28 mouse cellular contexts compared by ENCODE assay signal in genomic region chr5:92468234-92468633, GRCm38 (mm10). TPM values are rescaled to one million over a fixed set of nuclear protein-coding genes. Genes with fewer than 3 reads are reported as not detected.
DNase-seq lines count a peak whose midpoint lies in the region; ATAC-seq and TF ChIP-seq lines count a peak whose summit lies in the region.
"Had no signal": no experiment of that assay in that cellular context is flagged by ENCODE, and none has a peak within 500 bp of the region (broad histone marks: within the 10 kb centered on the region; RNA-seq: fewer than 3 reads in every experiment).

No protein-coding gene starts in this region.

- ATAC-seq in heart, embryonic 16.5 days (replicated peaks; ENCODE audit: extremely low read depth, insufficient read depth, low FRiP score), result no peak
- ATAC-seq in stomach, embryonic 16.5 days (ENCODE audit: insufficient read depth, low FRiP score), result no peak
- ATAC-seq in stomach, postnatal 0 days (ENCODE audit: low FRiP score, low TSS enrichment), result no peak
- ATAC-seq in Patski, result peak; percentile 72
- no peak for ATAC-seq in intestine, postnatal 0 days
- no peak for ATAC-seq in forebrain, embryonic 14.5 days
- ATAC-seq: liver, embryonic 12.5 days; liver, postnatal 0 days; midbrain, embryonic 15.5 days had no signal

- H3K4me2 ChIP-seq in heart, embryonic 16.5 days (ENCODE audit: low read depth, low read length), result no peak overlapping the region
- H3K4me2 ChIP-seq in stomach, embryonic 16.5 days (ENCODE audit: low read depth, low read length), result no peak overlapping the region
- H3K4me2 ChIP-seq in stomach, postnatal 0 days (replicated peaks; ENCODE audit: low read depth), result no peak overlapping the region
- H3K4me2 ChIP-seq in intestine, postnatal 0 days (replicated peaks; ENCODE audit: low read depth), result no peak overlapping the region
- H3K4me2 ChIP-seq in forebrain, embryonic 14.5 days (ENCODE audit: low read length), result no peak overlapping the region
- H3K4me2 ChIP-seq: forebrain, embryonic 12.5 days; hindbrain, embryonic 15.5 days; limb, embryonic 13.5 days; liver, embryonic 12.5 days; midbrain, embryonic 15.5 days; neural tube, embryonic 15.5 days; stomach, embryonic 15.5 days had no signal

- no peaks in the 10 kb centered on the region for H3K9me3 ChIP-seq in heart, embryonic 16.5 days (replicated peaks; ENCODE audit: control insufficient read depth, low read length)
- H3K9me3 ChIP-seq in stomach, embryonic 16.5 days (replicated peaks; ENCODE audit: control insufficient read depth, low read length), result no peaks in the 10 kb centered on the region
- no peaks in the 10 kb centered on the region for H3K9me3 ChIP-seq in stomach, postnatal 0 days (ENCODE audit: control insufficient read depth, low read length)
- H3K9me3 ChIP-seq in intestine, postnatal 0 days (ENCODE audit: control insufficient read depth), result no peaks in the 10 kb centered on the region
- no peaks in the 10 kb centered on the region for H3K9me3 ChIP-seq in forebrain, embryonic 14.5 days (replicated peaks; ENCODE audit: control insufficient read depth, low read length)
- H3K9me3 ChIP-seq: forebrain, embryonic 12.5 days; hindbrain, embryonic 15.5 days; limb, embryonic 13.5 days; liver, embryonic 12.5 days; midbrain, embryonic 15.5 days; neural tube, embryonic 15.5 days; stomach, embryonic 15.5 days had no signal

- no peaks in the 10 kb centered on the region for H3K27me3 ChIP-seq in heart, embryonic 16.5 days (ENCODE audit: control insufficient read depth, insufficient read depth, low read length)
- no peaks in the 10 kb centered on the region for H3K27me3 ChIP-seq in stomach, embryonic 16.5 days (ENCODE audit: control insufficient read depth, insufficient read depth, low read length)
- H3K27me3 ChIP-seq in stomach, postnatal 0 days (ENCODE audit: control insufficient read depth, insufficient read depth, low read length), result no peaks in the 10 kb centered on the region
- no peaks in the 10 kb centered on the region for H3K27me3 ChIP-seq in Patski
- H3K27me3 ChIP-seq in intestine, postnatal 0 days (replicated peaks; ENCODE audit: control insufficient read depth, insufficient read depth, low read length), result no peaks in the 10 kb centered on the region
- no peaks in the 10 kb centered on the region for H3K27me3 ChIP-seq in forebrain, embryonic 14.5 days (replicated peaks; ENCODE audit: control insufficient read depth, insufficient read depth, low read length)
- H3K27me3 ChIP-seq: CH12.LX; forebrain, embryonic 12.5 days; hindbrain, embryonic 15.5 days; limb, embryonic 13.5 days; liver, embryonic 12.5 days; midbrain, embryonic 15.5 days; neural tube, embryonic 15.5 days; stomach, embryonic 15.5 days had no signal

- no peak for TF ChIP-seq CTCF in stomach, postnatal 0 days (IDR thresholded peaks at IDR 0.05; ENCODE audit: low read depth)
- TF ChIP-seq CTCF in Patski (IDR thresholded peaks at IDR 0.05), result no peak
- TF ChIP-seq CTCF in intestine, postnatal 0 days (IDR thresholded peaks at IDR 0.05; ENCODE audit: low read depth), result no peak

- H3K9ac ChIP-seq in heart, embryonic 16.5 days (ENCODE audit: low read length), result no peak overlapping the region
- H3K9ac ChIP-seq in stomach, embryonic 16.5 days (ENCODE audit: low read length), result 0 out of 2 replicates have a peak overlapping the region, but pooled peaks have one; percentile 18
- H3K9ac ChIP-seq in stomach, postnatal 0 days (ENCODE audit: low read length), result no peak overlapping the region
- no peak overlapping the region for H3K9ac ChIP-seq in intestine, postnatal 0 days (ENCODE audit: low read depth, low read length)
- H3K9ac ChIP-seq in forebrain, embryonic 14.5 days (ENCODE audit: low read length), result no peak overlapping the region
- H3K9ac ChIP-seq: forebrain, embryonic 12.5 days; hindbrain, embryonic 15.5 days; limb, embryonic 13.5 days; liver, embryonic 12.5 days; liver, postnatal 0 days; midbrain, embryonic 15.5 days; neural tube, embryonic 15.5 days; stomach, embryonic 15.5 days had no signal

- POLR2A ChIA-PET in Patski (lab: Charles Lee), result no interaction called here

- peaks cover 32% of the 10 kb centered on the region for H3K4me1 ChIP-seq in heart, embryonic 16.5 days (ENCODE audit: control insufficient read depth, insufficient read depth, low read length)
- H3K4me1 ChIP-seq in stomach, embryonic 16.5 days (ENCODE audit: control insufficient read depth, insufficient read depth, low read length), result peaks cover 20% of the 10 kb centered on the region
- peaks cover 3% of the 10 kb centered on the region; the same call in 1 of the 2 replicates for H3K4me1 ChIP-seq in stomach, postnatal 0 days (replicated peaks; ENCODE audit: control insufficient read depth, insufficient read depth)
- H3K4me1 ChIP-seq in intestine, postnatal 0 days (replicated peaks; ENCODE audit: control insufficient read depth, insufficient read depth, low read length), result no peaks in the 10 kb centered on the region
- H3K4me1 ChIP-seq in forebrain, embryonic 14.5 days (ENCODE audit: control insufficient read depth, insufficient read depth, low read length), result no peaks in the 10 kb centered on the region
- H3K4me1 ChIP-seq: forebrain, embryonic 12.5 days; hindbrain, embryonic 15.5 days; limb, embryonic 13.5 days; midbrain, embryonic 15.5 days; neural tube, embryonic 15.5 days had no signal

- in situ Hi-C loops in Patski (cut with MboI; ENCODE audit: low pct_unique_long_range_greater_than_20kb), result no loop called here

- peak overlapping the region; percentile 55 for H3K27ac ChIP-seq in heart, embryonic 16.5 days (ENCODE audit: low read length)
- H3K27ac ChIP-seq in stomach, embryonic 16.5 days (ENCODE audit: low read length), result no peak overlapping the region
- no peak overlapping the region for H3K27ac ChIP-seq in stomach, postnatal 0 days (replicated peaks)
- H3K27ac ChIP-seq in intestine, postnatal 0 days (ENCODE audit: low read depth, low read length), result no peak overlapping the region
- no peak overlapping the region for H3K27ac ChIP-seq in forebrain, embryonic 14.5 days (ENCODE audit: low read depth, low read length)
- H3K27ac ChIP-seq: forebrain, embryonic 12.5 days; hindbrain, embryonic 15.5 days; layer of hippocampus, adult 2 months; left cerebral cortex, adult 2 months; limb, embryonic 13.5 days; liver, embryonic 12.5 days; midbrain, embryonic 15.5 days; neural tube, embryonic 15.5 days; stomach, embryonic 15.5 days had no signal

- TF ChIP-seq EP300 in stomach, postnatal 0 days (optimal IDR thresholded peaks at IDR 0.05), result no peak

- no peak for DNase-seq in heart, adult 9 months (ENCODE audit: low spot score in 2 of 2)
- no peak for DNase-seq in stomach, postnatal 0 days (ENCODE audit: low spot score)
- DNase-seq in Patski (ENCODE audit: low read depth, low spot score), result peak; percentile 65
- DNase-seq in forebrain, embryonic 14.5 days (ENCODE audit: low spot score), result no peak
- DNase-seq: adrenal gland, postnatal 25 days; cerebellum, adult 18-20 months; gastrocnemius, postnatal 14 days; kidney, adult 18-20 months; kidney, postnatal 36 days; liver, postnatal 0 days; lung, postnatal 4 days; retina, postnatal 1 day; right cerebral cortex, postnatal 25 days; thymus, adult 18-20 months; thymus, postnatal 25 days had no signal

- no peak overlapping the region for H3K4me3 ChIP-seq in heart, embryonic 16.5 days (ENCODE audit: low read length)
- no peak overlapping the region for H3K4me3 ChIP-seq in stomach, embryonic 16.5 days (replicated peaks; ENCODE audit: low read length)
- H3K4me3 ChIP-seq in stomach, postnatal 0 days (ENCODE audit: low read depth, low read length), result no peak overlapping the region
- no peak overlapping the region for H3K4me3 ChIP-seq in intestine, postnatal 0 days (ENCODE audit: low read depth, low read length)
- H3K4me3 ChIP-seq in forebrain, embryonic 14.5 days (ENCODE audit: low read depth, low read length), result no peak overlapping the region
- H3K4me3 ChIP-seq: forebrain, embryonic 12.5 days; hindbrain, embryonic 15.5 days; layer of hippocampus, adult 2 months; left cerebral cortex, adult 2 months; limb, embryonic 13.5 days; liver, embryonic 12.5 days; midbrain, embryonic 15.5 days; neural tube, embryonic 15.5 days; stomach, embryonic 15.5 days had no signal

- WGBS in heart, embryonic 16.5 days, result 49% methylated on average over 6 of the region's 6 CpGs
- 77% methylated on average over 6 of the region's 6 CpGs for WGBS in stomach, embryonic 16.5 days
- 75% methylated on average over 6 of the region's 6 CpGs for WGBS in stomach, postnatal 0 days
- WGBS in intestine, postnatal 0 days, result 89% methylated on average over 6 of the region's 6 CpGs
- WGBS in forebrain, embryonic 14.5 days, result 91% methylated on average over 6 of the region's 6 CpGs

- no peaks in the 10 kb centered on the region for H3K36me3 ChIP-seq in heart, embryonic 16.5 days (ENCODE audit: control insufficient read depth, insufficient read depth)
- 0 out of 2 replicates have a peak, but pooled peaks cover 3% of the 10 kb centered on the region for H3K36me3 ChIP-seq in stomach, embryonic 16.5 days (ENCODE audit: control insufficient read depth, insufficient read depth, low read length)
- no peaks in the 10 kb centered on the region for H3K36me3 ChIP-seq in stomach, postnatal 0 days (ENCODE audit: control insufficient read depth, insufficient read depth, low read length)
- peaks cover 7% of the 10 kb centered on the region; the same call in 1 of the 2 replicates for H3K36me3 ChIP-seq in intestine, postnatal 0 days (ENCODE audit: control insufficient read depth, insufficient read depth)
- H3K36me3 ChIP-seq in forebrain, embryonic 14.5 days (ENCODE audit: control insufficient read depth, insufficient read depth, low read length), result no peaks in the 10 kb centered on the region
- H3K36me3 ChIP-seq: forebrain, embryonic 12.5 days; hindbrain, embryonic 15.5 days; midbrain, embryonic 15.5 days; stomach, embryonic 15.5 days had no signal

- CTCF ChIA-PET in Patski (lab: Charles Lee), result no interaction called here

RNA-seq across cellular contexts. Expression of gene Nup54, which starts 33.2 kb away (rescaled TPM):
- polyA plus RNA-seq in heart, embryonic 16.5 days (2015; fragmentation: Nextera tagmentation; extraction: Ambion mirVana), result 37.2 and 38.8 TPM in 2 replicates
- polyA plus RNA-seq in stomach, embryonic 16.5 days (2015; fragmentation: Nextera tagmentation; extraction: Ambion mirVana), result 47.1 and 47.3 TPM in 2 replicates
- 20.5 and 21.4 TPM in 2 replicates for polyA plus RNA-seq in stomach, postnatal 0 days (2015; fragmentation: Nextera tagmentation; extraction: Ambion mirVana)
- polyA plus RNA-seq in Patski (2021), result 48.6 TPM
- polyA plus RNA-seq in intestine, postnatal 0 days (2015; fragmentation: Nextera tagmentation; extraction: Ambion mirVana), result 16.4 and 18.4 TPM in 2 replicates
- polyA plus RNA-seq in forebrain, embryonic 14.5 days (2014; fragmentation: Nextera tagmentation; extraction: Ambion mirVana), result 55.4 and 63.2 TPM in 2 replicates

RNA-seq across cellular contexts. Expression of gene Scarb2, which starts 38.4 kb away (rescaled TPM):
- polyA plus RNA-seq in heart, embryonic 16.5 days (2015; fragmentation: Nextera tagmentation; extraction: Ambion mirVana), result 18.3 and 18.7 TPM in 2 replicates
- 17.7 and 18.2 TPM in 2 replicates for polyA plus RNA-seq in stomach, embryonic 16.5 days (2015; fragmentation: Nextera tagmentation; extraction: Ambion mirVana)
- polyA plus RNA-seq in stomach, postnatal 0 days (2015; fragmentation: Nextera tagmentation; extraction: Ambion mirVana), result 19.1 and 20.9 TPM in 2 replicates
- polyA plus RNA-seq in Patski (2021), result 43.1 TPM
- polyA plus RNA-seq in intestine, postnatal 0 days (2015; fragmentation: Nextera tagmentation; extraction: Ambion mirVana), result 18.0 and 19.7 TPM in 2 replicates
- polyA plus RNA-seq in forebrain, embryonic 14.5 days (2014; fragmentation: Nextera tagmentation; extraction: Ambion mirVana), result 23.9 and 26.0 TPM in 2 replicates
